Mouse (Mus musculus) liver, embryonic 14.5 days (tissue): ENCODE results near the gene Gm21985.

Experiments used
- CTCF ChIP-seq: IDR thresholded peaks from 2 replicates; pipeline ENCODE4 v1.5.1; 2016; ENCODE audit warnings: antibody characterized with exemption, low read depth, control low read depth
- EP300 ChIP-seq: IDR thresholded peaks from 2 replicates; pipeline ENCODE4 v1.6.1; 2016; ENCODE audit warnings: antibody characterized with exemption, low read depth

DNA sequence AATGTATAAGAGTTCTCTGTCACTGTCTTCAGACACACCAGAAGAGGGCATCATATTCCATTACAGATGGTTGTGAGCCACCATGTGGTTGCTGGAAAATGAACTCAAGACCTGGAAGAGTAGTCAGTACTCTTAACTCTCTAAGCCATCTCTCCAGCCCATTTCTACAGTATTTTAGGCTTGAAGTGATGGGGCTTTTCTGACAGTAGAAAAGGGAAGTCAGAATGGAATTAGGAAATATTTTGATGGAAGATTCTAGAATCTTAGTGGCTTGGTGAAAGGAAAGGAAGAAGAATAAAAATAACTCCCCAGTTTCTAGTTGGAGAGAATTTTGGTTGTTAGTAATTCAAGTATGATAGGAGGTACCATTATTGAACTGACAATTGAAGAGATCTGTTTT, 127.8 kb downstream of the Gm21985 start:
- TF ChIP-seq CTCF (no peak), EP300 (no peak)
